In genomic region chr2:136678321-136679161, GRCm38 (mm10) we compare ENCODE assay signal across 8 mouse cellular contexts. TPM values are rescaled to one million over a fixed set of nuclear protein-coding genes. Genes with fewer than 3 reads are reported as not detected.
A peak's percentile ranks its signal among the peaks of the same experiment; 100 is the strongest.
DNase-seq lines count a peak whose midpoint lies in the region; ATAC-seq and TF ChIP-seq lines count a peak whose summit lies in the region.

No protein-coding gene starts in this region.

- no peaks in the 10 kb centered on the region for H3K27me3 ChIP-seq in heart, embryonic 12.5 days (replicated peaks)
- H3K27me3 ChIP-seq in kidney, embryonic 16.5 days (ENCODE audit: insufficient read depth, low read length): no peaks in the 10 kb centered on the region; the same call in 1 of the 2 replicates
- H3K27me3 ChIP-seq in liver, adult 2 months (ENCODE audit: control insufficient read depth, insufficient read depth, low read length): no peaks in the 10 kb centered on the region
- no peaks in the 10 kb centered on the region for H3K27me3 ChIP-seq in neural tube, embryonic 11.5 days (ENCODE audit: control insufficient read depth, insufficient read depth, low read length)

- H3K4me1 ChIP-seq in embryonic fibroblast, embryonic 13.5 days (ENCODE audit: control insufficient read depth, insufficient read depth, low read length): peaks cover 13% of the 10 kb centered on the region
- H3K4me1 ChIP-seq in heart, embryonic 12.5 days (replicated peaks): peaks cover 33% of the 10 kb centered on the region
- peaks cover 22% of the 10 kb centered on the region for H3K4me1 ChIP-seq in kidney, embryonic 16.5 days (ENCODE audit: insufficient read depth, low read length)
- H3K4me1 ChIP-seq in liver, adult 2 months (ENCODE audit: control insufficient read depth, insufficient read depth, low read length): peaks cover 4% of the 10 kb centered on the region; the same call in 1 of the 2 replicates
- H3K4me1 ChIP-seq in neural tube, embryonic 11.5 days (ENCODE audit: control insufficient read depth, insufficient read depth, low read length): peaks cover 4% of the 10 kb centered on the region; the same call in 1 of the 2 replicates

- H3K4me2 ChIP-seq in heart, embryonic 12.5 days: peak overlapping the region; percentile 87
- peak overlapping the region; percentile 93 for H3K4me2 ChIP-seq in kidney, embryonic 16.5 days (replicated peaks; ENCODE audit: low read depth, low read length)
- peak overlapping the region; percentile 87 for H3K4me2 ChIP-seq in neural tube, embryonic 11.5 days (ENCODE audit: low read depth)

- no peaks in the 10 kb centered on the region for H3K9me3 ChIP-seq in heart, embryonic 12.5 days (replicated peaks)
- H3K9me3 ChIP-seq in kidney, embryonic 16.5 days (ENCODE audit: low read length): no peaks in the 10 kb centered on the region
- no peaks in the 10 kb centered on the region for H3K9me3 ChIP-seq in neural tube, embryonic 11.5 days (ENCODE audit: control insufficient read depth, low read length)

- no peaks in the 10 kb centered on the region for H3K79me2 ChIP-seq in liver, adult 2 months (ENCODE audit: control insufficient read depth, insufficient read depth, low read length)

- peak overlapping the region; percentile 19 for H3K4me3 ChIP-seq in embryonic fibroblast, embryonic 13.5 days (ENCODE audit: insufficient read depth, low read length)
- H3K4me3 ChIP-seq in heart, embryonic 12.5 days: peak overlapping the region; percentile 66
- peak overlapping the region; percentile 58 for H3K4me3 ChIP-seq in kidney, embryonic 16.5 days (ENCODE audit: low read length)
- H3K4me3 ChIP-seq in liver, adult 2 months (ENCODE audit: insufficient read depth, low read depth, low read length): peak overlapping the region; percentile 60
- peak overlapping the region; percentile 50 for H3K4me3 ChIP-seq in neural tube, embryonic 11.5 days (ENCODE audit: low read depth, low read length)

- TF ChIP-seq CTCF in embryonic fibroblast, embryonic 13.5 days (IDR thresholded peaks at IDR 0.05; ENCODE audit: borderline replicate concordance, insufficient read depth, low read length): no peak
- TF ChIP-seq CTCF in liver, adult 2 months (IDR thresholded peaks at IDR 0.05; ENCODE audit: low read depth, low read length): no peak

- peak overlapping the region; percentile 87 for H3K9ac ChIP-seq in heart, embryonic 12.5 days
- H3K9ac ChIP-seq in kidney, embryonic 16.5 days (replicated peaks; ENCODE audit: low read length): peak overlapping the region; percentile 72
- peak overlapping the region; percentile 85 for H3K9ac ChIP-seq in liver, adult 2 months (ENCODE audit: low read depth, low read length)
- peak overlapping the region; percentile 74 for H3K9ac ChIP-seq in neural tube, embryonic 11.5 days (ENCODE audit: low read length)

- peak overlapping the region; percentile 92 for H3K27ac ChIP-seq in embryonic fibroblast, embryonic 13.5 days (ENCODE audit: insufficient read depth, low read length)
- peak overlapping the region; percentile 93 for H3K27ac ChIP-seq in heart, embryonic 12.5 days (ENCODE audit: poor library complexity, severe bottlenecking)
- peak overlapping the region; percentile 74 for H3K27ac ChIP-seq in kidney, embryonic 16.5 days (ENCODE audit: low read length)
- H3K27ac ChIP-seq in liver, adult 2 months (replicated peaks; ENCODE audit: insufficient read depth, low read depth, low read length): peak overlapping the region; percentile 99
- peak overlapping the region; percentile 60; the same call in 1 of the 2 replicates for H3K27ac ChIP-seq in neural tube, embryonic 11.5 days (ENCODE audit: low read depth, low read length)

- DNase-seq in spleen, adult 18-20 months: peak; percentile 9 to 11
- no peak for DNase-seq in spleen, adult 12 weeks (ENCODE audit: low spot score)
- peak; percentile 57 for DNase-seq in liver, adult 2 months (ENCODE audit: extremely low read depth, low read depth, low spot score)
- DNase-seq in neural tube, embryonic 11.5 days (ENCODE audit: low spot score): peak; percentile 71
- peak; percentile 78 for DNase-seq in testis, postnatal 10 days (ENCODE audit: low spot score)

- peak; percentile 81 for ATAC-seq in heart, embryonic 12.5 days (ENCODE audit: insufficient number of reproducible peaks, low FRiP score)
- peak; percentile 84 for ATAC-seq in kidney, embryonic 16.5 days (ENCODE audit: low FRiP score, low TSS enrichment)
- ATAC-seq in neural tube, embryonic 11.5 days (ENCODE audit: insufficient read depth, low FRiP score, low TSS enrichment): peak; percentile 72

- TF ChIP-seq POLR2A in embryonic fibroblast, embryonic 13.5 days (IDR thresholded peaks at IDR 0.05; ENCODE audit: low read depth, low read length): peak; percentile 49
- peak; percentile 58 for TF ChIP-seq POLR2A in liver, adult 2 months (IDR thresholded peaks at IDR 0.05; ENCODE audit: extremely low read depth, insufficient read depth, low read length)

- H3K36me3 ChIP-seq in heart, embryonic 12.5 days: no peaks in the 10 kb centered on the region
- no peaks in the 10 kb centered on the region for H3K36me3 ChIP-seq in kidney, embryonic 16.5 days (ENCODE audit: insufficient read depth, low read length)
- H3K36me3 ChIP-seq in liver, adult 2 months (ENCODE audit: control insufficient read depth, insufficient read depth, low read length): no peaks in the 10 kb centered on the region
- no peaks in the 10 kb centered on the region for H3K36me3 ChIP-seq in neural tube, embryonic 11.5 days (ENCODE audit: control insufficient read depth, insufficient read depth, low read length)

- 2% methylated on average over 44 of the region's 44 CpGs for WGBS in heart, embryonic 12.5 days
- WGBS in kidney, embryonic 16.5 days: 2% methylated on average over 42 of the region's 44 CpGs
- 4% methylated on average over 42 of the region's 44 CpGs for WGBS in liver, adult 2 months
- 3% methylated on average over 41 of the region's 44 CpGs for WGBS in neural tube, embryonic 11.5 days

RNA-seq across cellular contexts. Expression of gene Snap25, which starts 34.7 kb away (rescaled TPM):
- 0.30 TPM in 1 of 2 replicates, not detected in the other for polyA plus RNA-seq in embryonic fibroblast, embryonic 13.5 days (2011; ENCODE audit: insufficient read length, low read depth, missing spikeins)
- polyA plus RNA-seq in heart, embryonic 12.5 days (2016; fragmentation: Nextera tagmentation; extraction: Ambion mirVana): 0.67 and 1.0 TPM in 2 replicates
- 1.2 and 2.8 TPM in 2 replicates for polyA plus RNA-seq in kidney, embryonic 16.5 days (2015; fragmentation: Nextera tagmentation; extraction: Ambion mirVana)
- total RNA-seq in liver, adult 2 months (2014; rRNA removed): 0.09 and 0.60 TPM in 2 replicates
- polyA plus RNA-seq in liver, adult 2 months (2012; rRNA removed): not detected in 2 replicates
- 65.9 and 69.6 TPM in 2 replicates for polyA plus RNA-seq in neural tube, embryonic 11.5 days (2014; fragmentation: Nextera tagmentation; extraction: Ambion mirVana)

Comparison
In these comparisons a context has a peak if more than half of its experiments do, and no peak if none do; other contexts are left out.
1. RNA of gene Snap25, which starts 34.7 kb away (polyA plus RNA-seq): 65.9 to 69.6 TPM in neural tube, embryonic 11.5 days; 1.2 to 2.8 TPM in kidney, embryonic 16.5 days, 0.67 to 1.0 TPM in heart, embryonic 12.5 days, 0.30 TPM in embryonic fibroblast, embryonic 13.5 days and not detected in liver, adult 2 months; every median in the first group is over 10 times any median in the second.
2. Peak in every context shown above with its lines, with median percentiles within 50 percentile points of each other: H3K27ac ChIP-seq, H3K4me3 ChIP-seq, ATAC-seq, H3K4me2 ChIP-seq and H3K9ac ChIP-seq.